Mouse (Mus musculus) hindbrain, embryonic 10.5 days (tissue): ENCODE results near the gene Cep95. TPM values are rescaled to one million over a fixed set of nuclear protein-coding genes. Genes with fewer than 3 reads are reported as not detected.
"Not testable (repeated sequence)": the region's sequence is repeated elsewhere in the genome, so short reads cannot be mapped to it uniquely, and the experiment has no call there.

ENCODE experiments used
- DNase-seq: peaks from one replicate; pipeline ENCODE4 v3.0.0-alpha.2; 2017; ENCODE audit warnings: low spot score
- H3K27ac ChIP-seq: fragments of 300-500 bp; sonication (generic); 2 replicates; pipeline ENCODE4 v1.5.1; 2016; ENCODE audit warnings: mild to moderate bottlenecking, moderate library complexity
- H3K27me3 ChIP-seq: fragments of 300-500 bp; sonication (generic); 2 replicates; pipeline ENCODE4 v1.6.1; 2016; ENCODE audit warnings: mild to moderate bottlenecking; ENCODE audit not compliant: poor library complexity, insufficient read depth, severe bottlenecking
- H3K36me3 ChIP-seq: fragments of 300-500 bp; sonication (generic); 2 replicates; pipeline ENCODE4 v1.6.1; 2016; ENCODE audit warnings: mild to moderate bottlenecking, moderate library complexity
- H3K4me1 ChIP-seq: fragments of 300-500 bp; sonication (generic); replicated peaks from 2 replicates; pipeline ENCODE4 v1.6.1; 2016; ENCODE audit warnings: mild to moderate bottlenecking
- H3K4me3 ChIP-seq: fragments of 300-500 bp; sonication (generic); 2 replicates; pipeline ENCODE4 v1.5.1; 2016; ENCODE audit warnings: mild to moderate bottlenecking, moderate library complexity
- H3K9me3 ChIP-seq: fragments of 300-500 bp; sonication (generic); 2 replicates; pipeline ENCODE4 v1.6.1; 2016; ENCODE audit warnings: mild to moderate bottlenecking, moderate library complexity
- WGBS: fragments of 180-500 bp; shearing (Covaris S2); methylation state at CpG from one replicate; pipeline ENCODE4 v1.1.7; 2016; 5-methylcytosine and 5-hydroxymethylcytosine counted together
- polyA plus RNA-seq: library from polyadenylated mRNA; unstranded; fragments of >200 nt; fragmentation: Nextera tagmentation; extraction: Ambion mirVana; gene quantifications from 2 replicates; pipeline ENCODE4 v1.2.1, GENCODE M21; 2016

The Cep95 gene
- polyA plus RNA-seq, 1 experiment from 2014 or later = 14.8 TPM

DNA sequence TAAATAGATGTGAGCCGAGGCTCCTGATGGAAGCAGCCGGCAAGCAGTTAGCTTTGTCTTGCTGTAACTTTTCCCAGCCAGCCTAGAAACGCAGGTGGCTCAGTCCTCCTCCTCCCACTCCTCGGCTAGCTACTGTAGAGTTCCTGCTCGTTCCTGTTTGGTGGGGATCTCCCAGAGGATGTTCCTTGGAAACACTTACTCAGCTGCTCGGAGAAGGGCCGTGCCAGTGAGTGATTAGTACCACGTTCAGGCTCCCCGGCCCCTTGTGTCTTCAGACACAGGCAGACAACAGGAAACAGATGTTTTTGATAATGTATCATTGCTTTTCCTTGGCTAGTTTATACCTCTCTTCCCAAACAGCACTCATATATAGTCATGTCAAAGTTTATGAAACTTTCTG lies 6.6 kb downstream of the Cep95 start:
- H3K9me3 ChIP-seq = peaks cover 6% of the 10 kb centered on the region; the same call in 1 of the 2 replicates
- no peak overlapping the region for H3K4me3 ChIP-seq
- 69% methylated on average over 9 of the region's 9 CpGs for WGBS
- H3K36me3 ChIP-seq = peaks cover 89% of the 10 kb centered on the region
- H3K27ac ChIP-seq = no peak overlapping the region
- peaks cover under 1% of the 10 kb centered on the region; the same call in 1 of the 2 replicates for H3K4me1 ChIP-seq
- DNase-seq = no peak
- H3K27me3 ChIP-seq = no peaks in the 10 kb centered on the region

DNA sequence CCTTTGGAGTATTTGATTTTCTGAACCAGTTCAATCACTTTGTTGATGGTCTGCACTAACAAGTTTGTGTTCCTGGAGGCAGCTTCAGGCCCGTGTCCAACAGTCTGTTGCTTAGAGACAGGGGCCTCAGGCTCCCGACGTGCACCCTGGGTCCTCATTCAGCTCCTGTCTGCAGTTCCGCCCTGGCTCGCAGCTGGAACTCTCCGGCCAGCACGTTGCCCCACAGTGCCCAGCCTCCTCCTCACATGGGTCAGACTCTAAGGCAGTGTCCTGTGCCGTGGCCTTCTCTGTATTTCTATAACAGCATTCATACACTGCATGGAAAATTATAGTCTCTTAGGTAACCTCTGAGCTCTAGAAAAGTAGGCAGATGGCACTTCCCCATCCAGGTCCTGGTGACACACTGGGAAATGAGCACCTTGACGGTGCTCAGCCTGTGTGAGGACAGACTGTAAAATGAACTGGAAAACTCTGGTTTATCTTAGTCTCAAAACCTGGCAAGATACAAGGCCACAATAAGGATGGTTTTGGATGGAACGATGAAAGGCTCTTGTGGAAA lies 13.1 kb downstream of the Cep95 start:
- Histone ChIP-seq H3K9me3 (peaks cover 6% of the 10 kb centered on the region; the same call in 1 of the 2 replicates), H3K27me3 (no peaks in the 10 kb centered on the region), H3K36me3 (peaks cover 90% of the 10 kb centered on the region), H3K4me3 (no peak overlapping the region), H3K4me1 (no peaks in the 10 kb centered on the region), H3K27ac (no peak overlapping the region)
- DNase-seq = no peak
- WGBS = 86% methylated on average over 10 of the region's 10 CpGs

DNA sequence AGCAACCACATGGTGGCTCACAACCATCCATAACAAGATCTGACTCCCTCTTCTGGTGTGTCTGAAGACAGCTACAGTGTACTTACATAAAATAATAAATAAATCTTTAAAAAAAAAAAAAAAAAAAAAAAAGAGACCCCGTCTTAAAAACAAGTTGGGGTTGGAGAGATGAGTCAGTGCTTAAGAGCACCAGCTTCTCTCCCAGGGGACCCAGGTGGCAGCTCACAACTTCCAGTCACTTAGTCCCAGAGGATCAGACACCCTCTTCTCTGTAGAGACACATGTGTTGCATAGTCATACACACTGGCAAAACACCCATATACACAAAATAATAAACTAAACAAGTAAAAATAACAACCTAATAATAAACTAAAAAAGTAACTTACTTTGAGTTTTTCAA lies 18.4 kb downstream of the Cep95 start:
- not testable (repeated sequence) for H3K27me3 ChIP-seq, H3K27ac ChIP-seq, DNase-seq, H3K4me3 ChIP-seq, H3K9me3 ChIP-seq, H3K4me1 ChIP-seq
- 92% methylated on average over 1 of the region's 1 CpGs for WGBS
- H3K36me3 ChIP-seq = peaks cover 78% of the 10 kb centered on the region

DNA sequence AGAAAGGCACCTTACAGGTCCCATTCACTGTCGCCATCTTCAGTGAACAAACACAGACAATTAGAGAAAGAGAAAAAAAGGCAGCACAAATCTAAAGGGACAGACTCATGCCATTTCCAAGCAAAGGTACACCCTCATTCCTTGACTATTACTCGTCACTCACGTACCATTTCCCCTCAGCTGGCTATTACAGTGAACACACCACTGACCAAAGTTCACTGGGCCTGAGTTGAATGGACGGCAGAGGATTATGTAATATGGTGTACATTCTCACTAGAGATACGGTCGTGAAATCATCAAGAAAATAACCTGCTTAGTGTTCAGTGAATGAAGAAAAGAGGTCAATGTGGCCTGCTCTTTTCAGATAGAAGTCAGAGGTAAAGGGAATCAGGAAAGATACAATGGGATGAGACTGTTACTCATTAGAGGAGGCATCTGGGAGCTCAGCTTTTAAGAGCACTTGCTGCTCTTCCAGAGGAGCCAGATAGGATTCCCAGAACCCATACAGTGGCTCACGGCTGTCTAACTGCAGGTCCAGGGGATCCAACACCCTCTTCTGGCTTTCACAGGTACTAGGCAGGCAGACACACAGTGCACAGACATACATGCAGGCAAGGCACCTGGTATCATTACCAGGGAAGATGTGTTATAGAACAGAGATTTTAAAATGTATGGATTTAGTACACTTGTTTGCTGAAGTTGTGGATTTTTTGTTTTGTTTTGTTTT lies 23.5 kb downstream of the Cep95 start:
- H3K4me3 ChIP-seq = no peak overlapping the region
- no peaks in the 10 kb centered on the region for H3K9me3 ChIP-seq
- 93% methylated on average over 7 of the region's 7 CpGs for WGBS
- no peak overlapping the region for H3K27ac ChIP-seq
- no peak for DNase-seq
- peaks cover 92% of the 10 kb centered on the region for H3K36me3 ChIP-seq
- H3K4me1 ChIP-seq = no peaks in the 10 kb centered on the region
- H3K27me3 ChIP-seq = no peaks in the 10 kb centered on the region

DNA sequence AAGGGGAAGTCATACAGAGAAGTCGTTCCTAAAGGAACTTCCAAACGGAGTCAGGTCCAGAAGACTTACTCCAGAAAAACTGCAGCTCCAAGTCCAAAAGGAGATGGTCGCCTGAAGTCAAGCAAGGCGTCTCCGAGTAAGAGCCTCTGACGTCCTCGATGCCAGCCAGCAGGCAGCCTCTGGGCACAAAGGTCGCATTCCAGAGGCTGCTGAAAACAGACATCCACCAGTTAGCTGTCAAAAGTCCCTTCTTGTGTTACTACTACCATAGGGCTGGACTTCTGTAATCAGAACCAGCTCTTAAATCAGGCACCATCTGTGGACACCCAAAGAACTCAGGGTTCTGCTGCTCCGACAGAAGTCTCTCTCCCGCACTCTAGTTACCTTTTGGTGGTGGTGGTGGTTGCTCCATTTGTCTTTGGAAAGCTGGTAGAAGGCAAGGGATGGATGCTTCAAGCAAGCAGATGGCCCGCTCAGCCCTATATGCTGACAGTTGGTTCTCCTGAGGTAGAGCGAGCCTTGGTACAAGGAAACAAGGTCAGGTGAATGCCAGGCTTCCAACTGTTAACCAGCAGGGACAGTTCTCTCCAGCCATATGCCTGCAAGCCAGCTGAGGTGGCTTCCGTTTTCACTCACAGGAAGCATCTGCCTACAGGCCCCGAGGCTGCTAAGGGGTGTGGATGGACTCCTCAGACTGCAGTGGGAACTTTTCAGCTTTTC lies 25.7 kb downstream of the Cep95 start:
- no peak overlapping the region for H3K27ac ChIP-seq
- no peaks in the 10 kb centered on the region for H3K9me3 ChIP-seq
- H3K4me1 ChIP-seq = no peaks in the 10 kb centered on the region
- no peaks in the 10 kb centered on the region for H3K27me3 ChIP-seq
- no peak overlapping the region for H3K4me3 ChIP-seq
- peak; percentile 6 for DNase-seq
- peaks cover 100% of the 10 kb centered on the region for H3K36me3 ChIP-seq
- 68% methylated on average over 14 of the region's 14 CpGs for WGBS

DNA sequence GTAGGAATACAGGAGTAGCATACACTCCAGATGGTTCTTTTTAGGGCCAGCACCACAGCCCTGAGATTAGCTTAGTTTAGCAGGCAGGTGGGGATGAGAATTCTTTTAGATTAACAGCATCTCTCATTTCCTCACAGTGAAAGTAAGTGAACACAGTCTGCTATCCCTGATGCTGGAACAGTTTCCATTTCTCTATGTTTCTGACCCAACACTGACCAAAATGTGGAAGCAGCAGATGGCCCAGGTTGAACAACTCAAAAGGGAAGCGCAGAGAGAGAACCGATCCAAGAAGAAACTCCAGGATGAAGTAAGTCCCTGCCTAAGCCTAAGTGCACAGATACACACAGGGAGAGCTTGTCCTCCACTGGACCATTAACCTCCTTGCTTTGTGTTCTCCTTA lies 26.3 kb downstream of the Cep95 start:
- no peak for DNase-seq
- Histone ChIP-seq H3K36me3 (peaks cover 100% of the 10 kb centered on the region), H3K27me3 (no peaks in the 10 kb centered on the region), H3K9me3 (no peaks in the 10 kb centered on the region), H3K27ac (no peak overlapping the region), H3K4me3 (no peak overlapping the region), H3K4me1 (no peaks in the 10 kb centered on the region)
- 93% methylated on average over 2 of the region's 2 CpGs for WGBS

DNA sequence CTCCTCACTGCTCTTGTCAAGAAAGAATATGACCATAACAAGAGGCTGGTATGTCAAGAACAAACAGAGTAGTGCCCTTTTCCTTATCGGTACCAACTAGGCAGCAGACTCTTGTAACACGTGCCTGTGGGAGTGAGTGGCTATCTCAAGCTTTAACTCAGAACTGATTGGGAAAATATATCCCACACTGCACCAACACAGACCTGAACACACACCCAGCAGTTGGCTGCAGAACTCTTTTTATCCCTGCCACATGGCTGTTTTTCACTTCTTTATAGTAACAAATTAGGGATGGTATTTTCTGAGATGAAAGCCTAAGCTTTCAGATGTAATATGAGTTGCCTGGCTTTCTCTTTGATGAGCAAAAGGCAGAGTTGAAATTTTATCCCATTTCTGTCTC lies 26.7 kb downstream of the Cep95 start:
- H3K36me3 ChIP-seq = peaks cover 100% of the 10 kb centered on the region
- no peaks in the 10 kb centered on the region for H3K27me3 ChIP-seq
- no peak overlapping the region for H3K4me3 ChIP-seq
- no peaks in the 10 kb centered on the region for H3K4me1 ChIP-seq
- H3K27ac ChIP-seq = no peak overlapping the region
- 87% methylated on average over 2 of the region's 2 CpGs for WGBS
- H3K9me3 ChIP-seq = no peaks in the 10 kb centered on the region
- no peak for DNase-seq

DNA sequence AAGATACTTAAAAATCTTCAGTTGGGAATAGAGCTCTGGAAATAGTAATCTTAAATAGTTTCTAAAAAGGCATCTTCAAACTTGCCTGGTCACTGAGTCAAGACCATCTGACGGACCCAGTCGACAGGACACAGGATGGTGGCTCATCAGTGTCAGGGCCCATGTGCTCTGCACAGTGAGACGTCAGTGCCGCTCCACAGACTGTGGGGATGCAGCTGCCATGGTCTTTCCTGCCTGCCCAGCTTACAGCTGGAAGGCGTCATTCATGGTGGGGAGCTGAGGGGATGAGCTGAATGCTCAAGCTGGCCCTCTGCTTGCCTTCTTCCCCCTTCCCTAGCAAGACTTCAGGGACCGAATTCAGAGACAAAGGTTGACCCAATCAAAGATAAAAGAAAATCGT lies 27.3 kb downstream of the Cep95 start:
- Histone ChIP-seq H3K27me3 (no peaks in the 10 kb centered on the region), H3K36me3 (peaks cover 100% of the 10 kb centered on the region), H3K27ac (no peak overlapping the region), H3K9me3 (no peaks in the 10 kb centered on the region), H3K4me1 (no peaks in the 10 kb centered on the region), H3K4me3 (no peak overlapping the region)
- 92% methylated on average over 7 of the region's 7 CpGs for WGBS
- no peak for DNase-seq

DNA sequence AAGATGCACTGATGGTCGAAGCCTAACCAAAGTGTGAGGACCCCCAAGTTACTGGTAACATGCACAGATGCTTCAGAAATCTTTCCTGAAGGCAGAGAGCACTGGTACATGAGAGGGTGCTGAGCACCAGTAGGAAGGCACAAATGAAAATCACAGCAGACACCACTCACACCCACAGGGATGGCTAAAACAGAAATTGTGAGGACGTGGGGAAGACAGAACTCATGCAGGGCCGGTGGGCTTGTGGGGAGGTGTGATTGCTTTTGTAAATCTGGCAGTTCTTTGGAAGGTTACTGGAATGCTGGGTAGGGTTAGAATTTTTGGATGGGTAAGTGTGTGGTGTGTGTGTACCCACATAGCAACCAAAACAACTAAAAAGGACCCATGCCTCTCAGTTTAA lies 28.1 kb downstream of the Cep95 start:
- Histone ChIP-seq H3K27me3 (no peaks in the 10 kb centered on the region), H3K9me3 (no peaks in the 10 kb centered on the region), H3K27ac (no peak overlapping the region), H3K36me3 (peaks cover 100% of the 10 kb centered on the region), H3K4me3 (no peak overlapping the region), H3K4me1 (no peaks in the 10 kb centered on the region)
- 91% methylated on average over 3 of the region's 3 CpGs for WGBS
- DNase-seq = no peak

DNA sequence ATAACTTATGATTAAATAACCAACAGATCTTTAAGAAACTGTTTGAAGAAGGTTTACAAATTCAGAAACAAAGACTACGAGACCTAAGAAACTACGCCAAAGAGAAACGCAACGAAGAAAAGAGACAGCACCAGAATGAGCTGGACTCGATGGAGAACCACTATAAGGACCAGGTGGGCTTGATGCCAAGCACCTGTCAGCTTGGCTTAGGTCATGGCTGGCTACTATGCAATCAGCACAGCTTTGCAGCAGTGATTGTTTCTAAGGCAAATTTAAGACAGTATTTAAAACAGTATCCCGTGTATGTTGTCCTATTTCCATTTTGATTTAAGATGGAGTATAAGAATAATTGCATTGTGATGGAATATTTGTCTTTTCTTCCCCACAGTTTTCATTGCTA lies 28.8 kb downstream of the Cep95 start:
- DNase-seq = no peak
- Histone ChIP-seq H3K4me1 (no peaks in the 10 kb centered on the region), H3K27me3 (no peaks in the 10 kb centered on the region), H3K4me3 (no peak overlapping the region), H3K9me3 (no peaks in the 10 kb centered on the region), H3K36me3 (peaks cover 100% of the 10 kb centered on the region), H3K27ac (no peak overlapping the region)
- 96% methylated on average over 6 of the region's 6 CpGs for WGBS

DNA sequence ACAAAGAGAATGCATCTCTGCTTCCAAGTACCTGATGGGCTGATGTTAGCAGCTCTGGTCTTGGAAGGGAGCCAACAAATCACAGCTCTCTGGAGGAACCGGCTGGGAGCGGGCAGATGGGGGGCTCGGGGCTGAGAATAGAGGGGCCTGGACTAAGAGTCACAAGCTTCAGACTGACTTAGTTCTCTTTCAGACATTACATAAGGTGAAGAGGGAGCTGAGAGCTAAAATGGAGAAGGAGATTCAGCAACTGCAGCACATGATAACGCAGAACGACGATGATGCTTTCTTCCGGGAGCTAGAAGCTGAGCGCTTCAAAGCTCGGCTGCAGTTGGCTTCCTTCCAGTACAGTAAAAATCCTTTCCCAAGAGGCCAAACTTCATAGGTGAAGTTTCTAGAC lies 29.3 kb downstream of the Cep95 start:
- 95% methylated on average over 9 of the region's 9 CpGs for WGBS
- no peaks in the 10 kb centered on the region for H3K4me1 ChIP-seq
- peaks cover 100% of the 10 kb centered on the region for H3K36me3 ChIP-seq
- no peaks in the 10 kb centered on the region for H3K9me3 ChIP-seq
- H3K27ac ChIP-seq = no peak overlapping the region
- no peaks in the 10 kb centered on the region for H3K27me3 ChIP-seq
- H3K4me3 ChIP-seq = no peak overlapping the region
- no peak for DNase-seq

DNA sequence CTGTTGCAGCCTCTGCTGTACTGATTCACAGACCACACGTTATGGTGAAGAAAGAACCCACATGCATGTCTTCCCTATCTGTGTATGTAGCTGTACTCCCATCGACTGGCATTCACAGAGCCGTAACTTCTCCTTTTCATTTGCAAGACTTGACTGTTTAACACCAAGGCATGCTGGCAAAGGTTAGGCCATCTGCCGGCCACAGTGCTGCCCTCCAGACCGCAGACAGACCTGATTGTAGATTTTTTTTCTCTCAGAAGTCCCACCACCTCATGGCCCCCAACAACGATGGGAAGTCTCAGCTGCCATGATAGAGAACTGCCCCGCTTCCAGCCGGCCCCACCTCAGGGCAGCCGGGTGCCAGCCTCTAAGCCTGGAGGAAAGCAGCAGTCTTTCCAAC lies 30.5 kb downstream of the Cep95 start:
- peaks cover 98% of the 10 kb centered on the region for H3K36me3 ChIP-seq
- WGBS = 93% methylated on average over 9 of the region's 9 CpGs
- no peak for DNase-seq

DNA sequence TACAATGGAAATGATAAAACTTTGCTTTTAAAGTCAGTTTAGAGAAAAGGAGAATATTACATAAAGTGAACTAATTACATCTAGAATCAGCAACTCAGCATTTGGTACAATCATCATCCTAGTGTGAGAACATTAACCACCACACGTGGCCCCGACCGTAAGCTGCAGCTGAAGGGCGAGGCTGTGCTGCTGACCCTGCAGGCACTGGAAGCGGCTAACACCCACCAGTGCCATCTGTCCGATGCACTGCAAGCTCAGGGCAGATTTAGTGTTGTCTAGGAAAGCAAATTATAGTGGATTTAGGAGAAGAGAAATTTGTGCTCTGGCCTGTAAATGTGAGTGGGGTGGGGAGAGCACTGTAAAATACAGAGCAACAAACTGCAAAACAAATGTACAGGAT lies 31.2 kb downstream of the Cep95 start:
- no peaks in the 10 kb centered on the region for H3K27me3 ChIP-seq
- no peak overlapping the region for H3K27ac ChIP-seq
- peaks cover 98% of the 10 kb centered on the region for H3K36me3 ChIP-seq
- no peaks in the 10 kb centered on the region for H3K9me3 ChIP-seq
- WGBS = 92% methylated on average over 6 of the region's 6 CpGs
- no peaks in the 10 kb centered on the region for H3K4me1 ChIP-seq
- H3K4me3 ChIP-seq = no peak overlapping the region
- DNase-seq = no peak

More for the DNA sequence above, 30.5 kb downstream of the Cep95 start:
- Histone ChIP-seq H3K4me1 (no peaks in the 10 kb centered on the region), H3K4me3 (no peak overlapping the region), H3K27me3 (no peaks in the 10 kb centered on the region), H3K9me3 (no peaks in the 10 kb centered on the region), H3K27ac (no peak overlapping the region)
